Mouse (Mus musculus): ENCODE results near the gene Tm9sf4. TPM values are rescaled to one million over a fixed set of nuclear protein-coding genes. Genes with fewer than 3 reads are reported as not detected.

The Tm9sf4 gene
- 100 to 1,000 TPM; 114 to 123 TPM for total RNA-seq (2021)

DNA sequence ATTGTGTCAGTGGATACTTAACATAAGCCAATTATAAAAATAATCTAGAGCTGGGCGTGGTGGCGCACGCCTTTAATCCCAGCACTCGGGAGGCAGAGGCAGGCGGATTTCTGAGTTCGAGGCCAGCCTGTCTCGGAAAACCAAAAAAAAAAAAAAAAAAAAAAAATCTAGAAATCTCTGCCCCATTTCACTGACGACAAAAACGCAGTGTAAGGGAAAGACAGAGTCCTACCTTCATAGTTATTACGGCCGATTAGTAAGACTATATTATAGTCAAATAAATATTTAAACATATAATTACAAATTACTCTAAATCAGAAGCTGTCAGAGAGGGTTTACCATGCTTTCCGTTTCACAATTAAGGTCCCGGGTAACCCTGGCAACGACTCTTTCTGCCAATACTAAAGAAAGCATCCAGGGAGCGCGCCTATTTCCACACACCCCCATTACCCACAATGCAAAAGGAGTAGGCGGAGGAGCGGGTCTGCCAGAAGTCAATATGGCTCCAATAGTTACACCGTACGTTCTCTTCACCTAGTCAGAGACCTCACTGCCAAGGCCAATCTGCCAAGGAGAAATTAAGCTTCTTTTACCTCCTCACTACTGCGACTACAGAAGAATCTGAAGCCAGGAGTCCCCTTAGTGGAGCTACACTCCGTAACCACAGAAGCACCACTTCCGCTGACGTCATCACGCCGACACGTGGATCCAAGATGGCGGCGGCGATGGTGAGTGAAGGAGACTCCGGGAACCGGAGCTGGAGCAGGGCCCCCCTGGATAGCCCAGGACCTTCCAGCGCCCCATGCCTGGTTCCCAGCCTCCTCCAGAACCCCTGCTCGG lies at the start of gene Tm9sf4:
Gene Tm9sf4 (plus strand): TSS at position 460 of the 840 bp plus-strand sequence.
- peak; percentile 94 to 97 for DNase-seq (ENCODE audit: low spot score in 2 of 2)
- intact Hi-C loops (cut with DNase I): loop anchor here (5.0 kb wide), 1 partner anchor 81 kb away; the partner anchor contains the start of genes Plagl2 and Pofut1

DNA sequence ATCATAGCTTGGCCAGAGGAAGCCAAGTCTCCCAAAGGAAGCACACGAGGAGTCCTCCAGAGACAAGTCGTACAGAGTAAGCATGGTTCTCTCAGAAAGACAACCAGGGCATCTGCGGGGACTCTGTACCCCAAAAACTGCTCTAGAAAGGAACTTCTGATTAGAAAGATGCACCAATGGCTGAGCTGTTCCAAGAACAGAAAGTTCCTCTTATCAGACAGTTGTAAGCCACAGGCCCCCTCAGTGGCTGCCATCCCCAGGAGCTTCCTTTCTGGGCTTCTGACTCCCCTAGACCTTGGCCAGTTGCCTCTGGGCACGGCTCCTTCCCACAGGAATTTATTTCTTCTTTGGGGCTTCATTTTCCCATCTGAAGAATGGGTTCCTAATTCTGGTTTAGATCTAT lies 45.4 kb upstream of the Tm9sf4 start:
- DNase-seq (ENCODE audit: low spot score in 2 of 2): no peak
- intact Hi-C loops (cut with DNase I): no loop called here

DNA sequence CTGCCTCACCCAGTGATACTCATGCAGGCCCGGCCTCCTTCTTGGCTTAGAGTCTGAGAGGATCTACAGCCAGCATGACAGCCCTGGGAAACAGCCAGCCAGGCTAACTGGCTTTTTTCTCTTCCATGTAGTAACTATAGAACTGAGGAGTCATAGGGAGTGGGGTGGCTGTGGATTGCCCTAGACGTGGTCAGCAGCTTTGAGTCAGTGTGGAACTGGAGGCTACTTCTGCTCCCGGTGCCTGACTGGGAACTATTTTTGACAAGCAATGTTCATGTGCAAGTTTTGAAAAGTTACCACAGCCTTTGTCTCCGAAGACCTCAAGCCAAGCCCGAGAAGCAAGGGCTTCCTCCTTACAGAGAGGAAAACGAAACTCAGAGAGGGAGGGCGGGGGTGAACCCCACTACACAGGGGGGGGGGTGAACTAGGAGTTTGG lies 44.0 kb upstream of the Tm9sf4 start:
- no peak for DNase-seq (ENCODE audit: low spot score in 2 of 2)
- intact Hi-C loops (cut with DNase I): no loop called here

DNA sequence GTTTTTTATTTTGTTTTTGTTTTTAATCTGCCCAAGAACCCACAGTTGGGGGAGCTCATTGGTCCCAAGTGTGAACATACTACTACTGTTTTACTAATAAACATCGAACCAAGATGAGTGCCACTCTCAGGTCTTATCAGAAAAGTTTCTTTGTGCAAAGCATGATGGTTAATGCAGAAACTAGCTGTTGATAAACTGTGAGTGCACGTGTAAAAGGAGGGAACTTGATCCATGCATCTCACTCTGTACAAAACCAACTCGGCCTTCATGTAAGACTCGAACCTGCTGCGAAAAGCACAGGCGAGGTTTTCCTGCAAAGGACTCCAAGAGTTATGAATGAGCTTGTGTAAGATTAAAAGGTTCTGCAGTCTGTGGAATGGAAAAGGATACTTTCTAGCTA lies 41.6 kb upstream of the Tm9sf4 start:
- intact Hi-C loops (cut with DNase I): no loop called here
- no peak for DNase-seq (ENCODE audit: low spot score in 2 of 2)

DNA sequence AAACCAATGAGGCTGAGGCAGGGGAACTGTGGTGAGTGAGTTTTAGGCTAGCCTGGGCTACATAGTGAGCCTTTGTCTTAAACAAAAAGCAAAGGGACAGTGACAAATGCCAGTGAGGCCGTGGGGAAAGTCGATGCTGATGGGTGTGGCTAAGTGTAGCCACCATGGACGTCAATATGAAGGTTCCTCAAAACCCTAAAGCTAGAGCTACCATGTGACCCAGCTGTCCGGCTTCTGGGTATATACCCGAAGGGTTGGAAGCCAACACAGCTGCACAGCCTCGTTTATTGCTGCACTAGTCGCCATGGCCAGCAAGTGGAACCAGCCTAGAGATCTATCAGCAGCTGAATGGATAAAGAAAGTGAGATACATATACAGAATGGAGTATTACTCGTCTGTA lies 41.0 kb upstream of the Tm9sf4 start:
- no peak for DNase-seq (ENCODE audit: low spot score in 2 of 2)
- intact Hi-C loops (cut with DNase I): no loop called here

DNA sequence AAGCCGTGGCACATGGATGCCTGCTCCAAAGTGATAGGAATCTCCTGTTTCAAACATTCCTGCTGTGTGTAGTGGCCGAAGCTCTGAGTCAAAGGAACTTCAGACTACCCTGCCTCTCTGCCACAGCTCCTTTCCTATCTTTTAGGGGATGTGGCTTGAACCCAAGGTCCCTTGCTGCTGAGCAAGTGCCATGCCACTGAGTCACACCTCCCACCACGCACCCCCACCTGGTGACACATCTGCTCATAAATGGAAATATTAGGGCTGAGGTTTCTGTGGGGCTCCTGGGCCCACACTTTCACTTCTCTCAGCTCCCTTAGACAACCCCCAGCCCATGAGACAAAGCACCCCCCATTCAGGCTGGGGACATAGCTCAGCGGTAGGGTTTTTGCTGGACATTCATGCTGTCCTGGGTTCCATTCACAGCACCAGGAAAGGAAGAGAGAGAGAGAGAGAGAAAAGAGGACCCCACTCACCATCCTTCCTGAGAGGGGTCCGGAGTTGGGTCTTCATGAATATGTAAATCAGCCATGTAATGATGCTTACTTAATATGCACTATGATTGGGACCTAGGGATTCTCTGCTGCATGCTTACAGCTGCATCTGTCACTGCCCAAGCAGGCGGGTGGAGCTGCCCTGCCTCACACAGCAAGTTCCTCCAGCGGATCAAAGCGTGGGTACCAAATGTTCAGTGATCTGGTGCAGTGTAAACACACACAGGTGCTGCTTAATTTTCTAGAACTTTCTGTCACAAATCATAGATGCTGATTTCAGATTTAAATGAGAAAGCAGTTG lies 39.1 kb upstream of the Tm9sf4 start:
- intact Hi-C loops (cut with DNase I): no loop called here
- DNase-seq (ENCODE audit: low spot score in 2 of 2): no peak

DNA sequence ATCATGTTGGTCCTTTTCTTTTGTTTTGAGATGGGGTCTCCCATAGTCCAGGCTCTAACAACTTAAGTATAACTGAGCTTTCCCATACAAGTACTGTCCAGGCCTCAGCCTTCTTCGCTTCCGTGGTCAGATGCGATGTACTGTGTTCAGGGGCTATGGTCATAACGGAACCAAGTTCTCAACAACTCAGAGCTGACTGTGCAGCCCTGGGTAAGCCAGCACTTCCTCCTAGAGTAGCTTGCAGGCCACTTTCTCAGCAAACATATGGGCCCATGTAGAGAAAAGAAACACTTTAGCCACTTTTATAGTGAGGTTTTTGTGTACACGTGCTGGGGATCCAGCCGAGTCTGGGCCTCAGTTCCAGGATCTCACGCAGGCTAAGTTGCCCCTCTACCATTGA lies 38.4 kb upstream of the Tm9sf4 start:
- DNase-seq (ENCODE audit: low spot score in 2 of 2): no peak
- intact Hi-C loops (cut with DNase I): no loop called here

DNA sequence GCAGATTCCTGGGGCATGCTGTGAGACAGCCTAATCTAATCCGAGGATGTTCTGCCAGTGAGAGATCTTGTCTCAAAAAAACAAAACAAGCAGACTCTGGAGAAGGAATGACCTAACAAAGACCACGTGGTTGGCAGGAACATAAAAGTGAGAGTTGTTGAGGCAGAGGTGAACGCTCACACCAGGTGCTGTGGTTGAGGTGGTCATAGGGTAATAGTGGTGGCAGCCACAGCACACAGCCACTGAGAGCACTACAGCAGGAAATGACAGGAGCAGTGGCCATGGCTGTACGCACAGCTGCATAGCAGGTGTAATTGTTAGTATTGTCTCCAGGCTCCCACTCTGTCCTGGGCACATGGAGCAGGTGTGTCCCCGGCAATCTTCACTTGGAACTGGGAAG lies 35.2 kb upstream of the Tm9sf4 start:
- DNase-seq (ENCODE audit: low spot score in 2 of 2): no peak
- intact Hi-C loops (cut with DNase I): no loop called here

DNA sequence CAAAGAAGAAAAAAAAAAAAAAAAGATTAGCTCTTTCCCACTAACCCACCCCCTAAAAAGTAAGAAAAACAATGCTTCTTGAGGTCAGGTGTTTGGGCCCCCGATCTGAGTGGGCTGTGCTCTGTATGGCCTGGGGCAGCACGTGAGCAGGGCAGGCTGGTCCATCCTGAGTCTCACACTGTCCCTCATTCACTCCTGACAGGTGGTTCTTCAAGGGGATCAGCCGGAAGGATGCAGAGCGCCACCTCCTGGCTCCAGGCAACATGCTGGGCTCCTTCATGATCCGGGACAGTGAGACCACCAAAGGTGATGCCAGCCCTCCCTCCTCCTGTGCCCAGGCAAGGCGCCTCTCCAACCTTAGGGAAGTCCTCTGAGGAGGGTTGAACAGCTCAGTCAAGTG lies 30.1 kb upstream of the Tm9sf4 start:
- no peak for DNase-seq (ENCODE audit: low spot score in 2 of 2)
- intact Hi-C loops (cut with DNase I): no loop called here

DNA sequence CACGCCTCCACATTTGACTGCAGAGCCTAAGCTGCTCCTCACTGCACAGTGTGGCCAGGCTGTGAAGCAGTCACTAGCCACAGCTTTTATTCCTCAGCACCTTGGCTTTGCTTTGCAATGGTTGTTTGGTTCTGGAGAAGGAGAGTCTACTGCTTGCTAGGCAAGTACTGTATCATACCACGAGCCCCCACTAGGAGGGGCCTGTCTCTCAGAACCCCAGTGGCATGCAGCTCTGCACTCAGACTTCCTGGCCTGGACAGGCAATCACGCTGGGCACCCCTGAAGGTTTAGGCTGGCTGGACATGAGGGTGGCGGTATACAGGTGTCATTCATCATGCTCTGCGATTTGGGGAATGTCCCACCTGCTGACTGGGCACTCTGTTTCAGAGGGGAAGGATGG lies 26.9 kb upstream of the Tm9sf4 start:
- no peak for DNase-seq (ENCODE audit: low spot score in 2 of 2)

DNA sequence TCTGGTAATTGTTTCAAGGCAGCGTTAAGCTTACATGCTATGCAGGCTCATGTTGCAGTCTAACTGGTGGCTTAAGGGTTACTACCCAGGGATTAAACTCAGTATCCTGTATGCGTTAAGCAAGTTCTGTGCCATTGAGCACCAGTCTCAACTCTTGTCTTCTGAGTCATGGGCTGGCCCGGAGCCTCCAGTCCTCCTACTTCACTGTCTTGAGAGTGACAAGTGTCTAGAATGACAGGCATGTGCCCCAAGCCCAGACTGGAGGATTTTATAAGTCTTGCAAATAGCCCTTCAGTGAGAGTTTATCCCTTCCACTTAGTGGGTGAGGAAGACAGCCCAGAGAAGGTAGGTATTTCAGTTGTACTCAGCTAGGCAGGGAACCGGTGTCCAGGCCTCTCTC lies 24.9 kb upstream of the Tm9sf4 start:
- DNase-seq (ENCODE audit: low spot score in 2 of 2): no peak
- intact Hi-C loops (cut with DNase I): loop anchor here (5.0 kb wide), 1 partner anchor 54 kb away; no protein-coding TSS in a partner anchor

More for the DNA sequence above, 26.9 kb upstream of the Tm9sf4 start:
- intact Hi-C loops (cut with DNase I): no loop called here

DNA sequence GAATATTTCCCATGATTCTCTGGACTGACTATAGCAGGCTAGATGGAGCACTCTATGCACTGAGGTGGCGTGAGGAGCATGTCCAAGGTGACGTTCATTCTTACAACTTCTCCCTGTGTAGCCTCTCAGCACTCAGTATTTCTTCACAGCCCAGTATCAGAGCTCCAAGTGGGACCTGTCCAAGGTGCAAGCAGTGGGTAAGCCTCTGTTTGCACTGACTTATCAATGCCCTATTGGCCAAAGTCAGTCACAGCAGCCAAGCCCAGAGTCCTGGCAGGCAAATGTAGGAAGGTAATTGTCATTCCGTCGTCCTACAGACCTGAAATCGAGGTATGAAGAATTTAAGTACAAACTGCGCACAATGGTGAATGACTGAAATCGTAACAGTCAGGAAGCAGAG lies 21.9 kb upstream of the Tm9sf4 start:
- DNase-seq (ENCODE audit: low spot score in 2 of 2): no peak
- intact Hi-C loops (cut with DNase I): loop anchor here (5.0 kb wide), 1 partner anchor 57 kb away; no protein-coding TSS in a partner anchor

DNA sequence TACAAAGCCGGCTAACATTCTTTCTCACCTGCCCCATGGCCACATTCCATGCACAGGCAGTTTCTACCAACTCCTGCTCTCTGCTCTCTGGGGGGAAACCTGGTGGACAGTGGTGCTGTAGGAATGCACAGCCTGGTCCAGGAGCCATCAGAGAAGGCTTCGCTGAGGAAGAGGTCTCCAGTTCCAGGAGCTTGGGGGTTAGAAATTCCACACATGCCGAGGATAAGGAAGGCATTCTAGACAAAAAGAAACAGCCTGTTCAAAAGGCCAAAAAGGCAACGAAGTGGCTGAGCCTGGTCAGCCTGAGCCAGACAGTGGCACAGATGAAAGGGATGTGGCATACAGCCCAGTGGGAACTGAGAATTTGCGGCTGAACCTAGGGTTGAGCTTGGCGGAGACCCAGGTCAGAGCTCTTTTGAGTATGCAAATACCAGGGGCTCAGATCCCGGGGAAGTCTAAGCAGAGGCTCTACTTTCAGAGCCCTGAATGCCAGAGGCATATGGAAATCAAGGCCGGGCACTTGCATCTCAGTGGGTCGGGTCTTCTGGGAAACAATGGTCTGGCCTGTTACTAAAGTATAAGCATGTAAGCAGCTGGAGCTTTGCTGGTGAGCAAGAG lies 21.0 kb upstream of the Tm9sf4 start:
- intact Hi-C loops (cut with DNase I): loop anchor here (5.0 to 10.0 kb wide), 2 partner anchors 58 to 445 kb away; no protein-coding TSS in a partner anchor
- DNase-seq (ENCODE audit: low spot score in 2 of 2): no peak

DNA sequence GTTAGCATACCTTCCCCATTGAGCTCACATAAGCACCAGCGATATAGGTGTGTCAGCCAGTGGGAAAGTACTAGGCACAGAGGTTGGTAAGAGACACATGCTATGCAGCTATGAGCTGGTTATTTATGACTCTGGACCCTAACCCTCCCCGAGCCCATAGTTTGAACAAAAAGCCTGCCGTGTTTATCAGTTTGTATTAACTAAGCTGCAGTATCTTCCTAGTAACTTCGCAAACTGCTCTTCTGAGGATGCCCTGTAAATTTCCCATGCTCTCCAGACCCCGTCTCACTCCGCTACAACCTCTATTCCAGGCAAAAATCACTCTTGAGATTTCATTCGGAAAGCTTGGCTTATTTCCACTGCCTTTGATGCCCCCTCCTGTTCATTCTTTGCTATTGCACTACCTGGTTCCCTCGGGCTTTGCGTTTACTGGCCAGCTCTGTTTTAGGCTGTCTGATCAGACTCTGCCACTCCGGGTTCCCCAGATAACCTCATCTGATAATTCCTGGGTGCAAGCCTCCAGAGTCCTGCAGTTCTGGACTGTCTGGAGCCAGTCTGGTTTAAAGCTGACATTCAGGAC lies 18.4 kb upstream of the Tm9sf4 start:
- intact Hi-C loops (cut with DNase I): loop anchor here (2.0 to 10.0 kb wide), 2 partner anchors 228 to 442 kb away; no protein-coding TSS in a partner anchor
- DNase-seq (ENCODE audit: low spot score in 2 of 2): peak; percentile 39 to 45

DNA sequence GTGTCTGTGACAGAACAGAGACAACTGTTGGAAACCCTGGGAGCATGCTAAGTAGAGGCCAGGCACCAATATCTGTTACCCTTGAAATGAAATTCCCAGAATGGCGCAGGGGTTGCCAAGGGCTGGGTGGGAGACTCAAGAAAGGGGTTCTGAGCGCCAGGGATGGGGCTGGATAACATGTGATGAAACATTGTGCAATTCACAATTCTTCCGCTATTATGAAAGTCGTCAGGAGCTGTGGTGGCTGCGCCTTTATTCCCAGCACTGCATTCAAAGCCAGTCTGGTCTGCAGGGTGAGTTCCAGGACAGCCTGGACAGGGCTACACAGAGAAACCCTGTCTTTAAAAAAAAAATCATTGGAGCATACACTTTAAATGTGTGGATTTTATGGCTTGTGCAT lies 15.8 kb upstream of the Tm9sf4 start:
- DNase-seq (ENCODE audit: low spot score in 2 of 2): no peak
- intact Hi-C loops (cut with DNase I): loop anchor here (10.0 kb wide), 1 partner anchor 439 kb away; no protein-coding TSS in a partner anchor

DNA sequence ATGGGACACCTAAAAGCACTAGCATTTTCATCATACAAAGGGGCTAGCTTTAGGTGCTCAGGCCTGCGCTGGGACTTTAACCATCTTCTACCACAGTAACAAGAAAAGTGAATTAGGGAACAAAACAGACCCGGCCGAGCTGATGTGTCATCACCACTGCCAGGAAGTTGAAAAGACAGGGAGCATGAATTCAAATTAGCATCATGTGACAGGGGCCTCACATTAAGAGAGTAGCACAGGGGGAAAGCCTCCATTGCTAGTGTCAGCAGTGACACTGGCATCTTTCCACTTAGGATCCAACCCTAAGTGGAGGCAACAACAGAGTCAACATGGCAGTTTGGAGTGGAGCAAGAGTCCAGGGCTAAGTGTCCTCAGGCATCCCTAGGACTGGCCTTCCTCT lies 13.9 kb upstream of the Tm9sf4 start:
- no peak for DNase-seq (ENCODE audit: low spot score in 2 of 2)
- intact Hi-C loops (cut with DNase I): loop anchor here (10.0 kb wide), 1 partner anchor 438 kb away; no protein-coding TSS in a partner anchor

DNA sequence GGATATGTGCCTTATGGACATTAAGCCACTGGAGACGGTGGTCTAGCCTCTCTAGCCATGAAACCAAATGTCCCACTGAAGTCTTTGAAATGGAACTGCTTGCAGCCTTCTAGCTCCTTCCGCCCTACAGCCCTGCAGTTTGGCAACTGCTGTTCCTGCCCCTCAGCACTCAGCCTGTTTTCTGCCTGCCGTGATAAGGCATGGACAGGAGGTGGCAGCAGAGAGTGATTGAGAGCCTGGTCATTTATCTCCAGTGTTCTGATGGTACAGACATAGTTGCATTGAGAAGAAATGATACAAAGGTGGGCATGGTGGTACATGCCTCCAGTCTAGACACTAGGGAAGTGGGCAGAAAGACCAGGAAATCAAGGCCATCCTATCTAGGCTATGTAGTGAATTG lies 13.4 kb upstream of the Tm9sf4 start:
- intact Hi-C loops (cut with DNase I): loop anchor here (10.0 kb wide), 1 partner anchor 437 kb away; no protein-coding TSS in a partner anchor
- peak; percentile 64 for DNase-seq (ENCODE audit: low spot score in 2 of 2)

DNA sequence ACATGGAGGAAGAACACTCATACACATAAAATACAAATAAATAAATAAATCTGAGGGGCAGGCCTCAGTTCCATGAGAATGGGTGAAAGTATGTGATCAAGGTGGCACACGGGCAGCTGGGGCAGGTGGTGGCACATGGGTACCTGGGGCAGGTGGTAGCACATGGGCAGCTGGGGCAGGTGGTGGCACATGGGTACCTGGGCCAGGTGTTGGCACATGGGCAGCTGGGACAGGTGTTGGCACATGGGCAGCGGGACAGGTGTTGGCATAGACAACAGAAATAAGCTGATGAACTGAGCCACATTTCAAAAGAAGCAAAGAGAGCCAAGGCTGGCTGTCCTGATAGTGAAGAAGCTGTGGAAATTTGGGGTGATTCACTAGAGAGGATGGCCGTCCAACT lies 11.4 kb upstream of the Tm9sf4 start:
- DNase-seq (ENCODE audit: low spot score in 2 of 2): no peak
- intact Hi-C loops (cut with DNase I): loop anchor here (10.0 kb wide), 1 partner anchor 435 kb away; no protein-coding TSS in a partner anchor

DNA sequence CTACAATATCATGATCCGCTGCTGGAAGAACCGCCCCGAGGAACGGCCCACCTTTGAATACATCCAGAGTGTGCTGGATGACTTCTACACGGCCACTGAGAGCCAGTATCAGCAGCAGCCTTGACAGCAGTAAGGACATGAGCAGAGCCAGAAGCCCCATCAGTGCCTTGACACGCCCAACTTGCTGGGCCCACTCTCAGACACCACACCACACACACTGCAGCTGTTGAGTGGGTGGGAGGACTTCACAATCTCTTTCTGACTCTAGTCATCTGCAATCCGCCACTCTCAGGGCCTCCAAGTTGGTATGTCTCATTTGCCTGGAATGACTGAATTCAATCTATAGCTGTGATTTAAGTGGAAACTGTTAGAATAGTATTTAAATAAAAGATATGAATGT lies 10.1 kb upstream of the Tm9sf4 start:
- intact Hi-C loops (cut with DNase I): no loop called here
- peak; percentile 18 to 22 for DNase-seq (ENCODE audit: low spot score in 2 of 2)
